Mouse (Mus musculus): ENCODE measurements around the gene Gm45213.

- no peak for TF ChIP-seq CTCF (IDR thresholded peaks at IDR 0.05; ENCODE audit: low read depth, low read length)
- TF ChIP-seq GATA2 (IDR thresholded peaks at IDR 0.05; ENCODE audit: borderline replicate concordance, low read depth, low read length) = no peak
- TF ChIP-seq GATA1 (IDR thresholded peaks at IDR 0.05; ENCODE audit: borderline replicate concordance, low read length) = no peak
- TF ChIP-seq TAL1 (conservative IDR thresholded peaks at IDR 0.05; ENCODE audit: low read depth, low read length) = no peak
Measured at GRCm38 (mm10) chr7:66036809-66037208, 6.6 kb upstream of the Gm45213 start.
